Comparison of ENCODE assay signal across 7 mouse cellular contexts in the genomic region with DNA sequence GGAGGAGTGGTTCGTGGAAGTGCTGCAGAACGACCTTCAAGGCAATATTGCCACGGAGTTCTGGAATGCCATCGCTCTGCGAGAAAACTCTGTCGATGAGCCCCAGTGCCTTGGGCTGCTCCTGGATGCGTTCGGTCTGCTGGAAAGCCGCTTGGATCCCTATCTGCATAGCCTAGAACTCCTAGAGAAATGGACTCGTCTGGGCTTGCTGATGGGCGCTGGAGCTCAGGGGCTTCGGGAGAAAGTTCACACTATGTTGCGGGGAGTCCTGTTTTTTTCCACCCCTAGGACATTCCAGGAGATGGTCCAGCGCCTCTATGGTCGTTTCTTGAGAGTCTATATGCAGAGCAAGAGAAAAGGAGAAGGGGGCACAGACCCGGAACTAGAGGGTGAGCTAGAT. TPM values are rescaled to one million over a fixed set of nuclear protein-coding genes. Genes with fewer than 3 reads are reported as not detected.
DNase-seq lines count a peak whose midpoint lies in the region; ATAC-seq and TF ChIP-seq lines count a peak whose summit lies in the region.

No protein-coding gene starts in this region.

- no peak for DNase-seq in lung, postnatal 36 days
- DNase-seq in embryo, embryonic 9.5 days (ENCODE audit: extremely low spot score) = no peak
- no peak for DNase-seq in spleen, postnatal 36 days (ENCODE audit: low spot score in 2 of 2)

- peaks cover 61% of the 10 kb centered on the region for H3K36me3 ChIP-seq in lung, embryonic 15.5 days
- H3K36me3 ChIP-seq in intestine, postnatal 0 days (ENCODE audit: control insufficient read depth, insufficient read depth) = peaks cover 69% of the 10 kb centered on the region
- H3K36me3 ChIP-seq in neural tube, embryonic 15.5 days = peaks cover 64% of the 10 kb centered on the region

- no peak for TF ChIP-seq CTCF in intestine, postnatal 0 days (IDR thresholded peaks at IDR 0.05; ENCODE audit: low read depth)

- H3K9ac ChIP-seq in lung, embryonic 15.5 days = peak overlapping the region; percentile 88
- peak overlapping the region; percentile 73 for H3K9ac ChIP-seq in intestine, postnatal 0 days (ENCODE audit: low read depth, low read length)
- H3K9ac ChIP-seq in neural tube, embryonic 15.5 days (replicated peaks) = peak overlapping the region; percentile 86

- 26% methylated on average over 16 of the region's 16 CpGs for WGBS in lung, embryonic 15.5 days
- 25% methylated on average over 16 of the region's 16 CpGs for WGBS in intestine, postnatal 0 days
- 37% methylated on average over 16 of the region's 16 CpGs for WGBS in neural tube, embryonic 15.5 days

- ATAC-seq in lung, embryonic 15.5 days (ENCODE audit: borderline replicate concordance, extremely low read depth, low FRiP score, low TSS enrichment) = no peak
- 0 out of 2 replicates have a peak, but pooled peaks have one; percentile 3 for ATAC-seq in erythroid progenitor cell, adult 5-6 weeks (replicated peaks; ENCODE audit: low FRiP score, poor library complexity, severe bottlenecking)
- ATAC-seq in intestine, postnatal 0 days = no peak
- ATAC-seq in neural tube, embryonic 15.5 days (ENCODE audit: low FRiP score) = no peak

- H3K4me2 ChIP-seq in lung, embryonic 15.5 days = peak overlapping the region; percentile 94
- peak overlapping the region; percentile 91 for H3K4me2 ChIP-seq in intestine, postnatal 0 days (replicated peaks; ENCODE audit: low read depth)
- H3K4me2 ChIP-seq in neural tube, embryonic 15.5 days = peak overlapping the region; percentile 91

- no peak overlapping the region for H3K27ac ChIP-seq in lung, embryonic 15.5 days
- H3K27ac ChIP-seq in intestine, postnatal 0 days (ENCODE audit: low read depth, low read length) = no peak overlapping the region
- peak overlapping the region; percentile 88; the same call in 1 of the 2 replicates for H3K27ac ChIP-seq in neural tube, embryonic 15.5 days (replicated peaks)

- H3K4me1 ChIP-seq in lung, embryonic 15.5 days = peaks cover 27% of the 10 kb centered on the region
- H3K4me1 ChIP-seq in intestine, postnatal 0 days (replicated peaks; ENCODE audit: control insufficient read depth, insufficient read depth, low read length) = peaks cover 14% of the 10 kb centered on the region
- H3K4me1 ChIP-seq in neural tube, embryonic 15.5 days = peaks cover 43% of the 10 kb centered on the region

- no peaks in the 10 kb centered on the region for H3K9me3 ChIP-seq in lung, embryonic 15.5 days
- H3K9me3 ChIP-seq in intestine, postnatal 0 days (ENCODE audit: control insufficient read depth) = no peaks in the 10 kb centered on the region
- no peaks in the 10 kb centered on the region for H3K9me3 ChIP-seq in neural tube, embryonic 15.5 days (replicated peaks)

- no peaks in the 10 kb centered on the region for H3K27me3 ChIP-seq in lung, embryonic 15.5 days
- H3K27me3 ChIP-seq in intestine, postnatal 0 days (replicated peaks; ENCODE audit: control insufficient read depth, insufficient read depth, low read length) = no peaks in the 10 kb centered on the region
- no peaks in the 10 kb centered on the region for H3K27me3 ChIP-seq in neural tube, embryonic 15.5 days (replicated peaks)

- peak overlapping the region; percentile 80 for H3K4me3 ChIP-seq in lung, embryonic 15.5 days
- H3K4me3 ChIP-seq in intestine, postnatal 0 days (ENCODE audit: low read depth, low read length) = peak overlapping the region; percentile 86
- peak overlapping the region; percentile 92 for H3K4me3 ChIP-seq in neural tube, embryonic 15.5 days (replicated peaks)

RNA-seq across cellular contexts. Expression of gene Anapc2, which starts 0.7 kb away (rescaled TPM):
- polyA plus RNA-seq in lung, embryonic 15.5 days (2015; fragmentation: Nextera tagmentation; extraction: Ambion mirVana) = 132 and 136 TPM in 2 replicates
- 34.6 and 55.8 TPM in 2 replicates for total RNA-seq in erythroid progenitor cell, adult 5-6 weeks (2015; ENCODE audit: low replicate concordance)
- 29.7 and 40.0 TPM in 2 replicates for total RNA-seq in erythroid progenitor cell, adult 5-6 weeks (2017; ENCODE audit: low replicate concordance)
- polyA plus RNA-seq in intestine, postnatal 0 days (2015; fragmentation: Nextera tagmentation; extraction: Ambion mirVana) = 41.6 and 43.4 TPM in 2 replicates
- 125 and 129 TPM in 2 replicates for polyA plus RNA-seq in neural tube, embryonic 15.5 days (2015; fragmentation: Nextera tagmentation; extraction: Ambion mirVana)

RNA-seq across cellular contexts. Expression of gene Ssna1, which starts 0.8 kb away (rescaled TPM):
- polyA plus RNA-seq in lung, embryonic 15.5 days (2015; fragmentation: Nextera tagmentation; extraction: Ambion mirVana) = 229 and 239 TPM in 2 replicates
- total RNA-seq in erythroid progenitor cell, adult 5-6 weeks (2015; ENCODE audit: low replicate concordance) = 114 and 128 TPM in 2 replicates
- 46.2 and 81.0 TPM in 2 replicates for total RNA-seq in erythroid progenitor cell, adult 5-6 weeks (2017; ENCODE audit: low replicate concordance)
- 105 and 108 TPM in 2 replicates for polyA plus RNA-seq in intestine, postnatal 0 days (2015; fragmentation: Nextera tagmentation; extraction: Ambion mirVana)
- 177 and 183 TPM in 2 replicates for polyA plus RNA-seq in neural tube, embryonic 15.5 days (2015; fragmentation: Nextera tagmentation; extraction: Ambion mirVana)

RNA-seq across cellular contexts. Expression of gene Tprn, which starts 10.6 kb away (rescaled TPM):
- 6.7 and 8.7 TPM in 2 replicates for polyA plus RNA-seq in lung, embryonic 15.5 days (2015; fragmentation: Nextera tagmentation; extraction: Ambion mirVana)
- 1.1 TPM in 1 of 2 replicates, not detected in the other for total RNA-seq in erythroid progenitor cell, adult 5-6 weeks (2015; ENCODE audit: low replicate concordance)
- 1.0 and 2.2 TPM in 2 replicates for total RNA-seq in erythroid progenitor cell, adult 5-6 weeks (2017; ENCODE audit: low replicate concordance)
- polyA plus RNA-seq in intestine, postnatal 0 days (2015; fragmentation: Nextera tagmentation; extraction: Ambion mirVana) = 62.0 and 68.3 TPM in 2 replicates
- polyA plus RNA-seq in neural tube, embryonic 15.5 days (2015; fragmentation: Nextera tagmentation; extraction: Ambion mirVana) = 14.8 and 16.3 TPM in 2 replicates

RNA-seq across cellular contexts. Expression of gene Tmem210, which starts 14.9 kb away (rescaled TPM):
- not detected in 2 replicates for polyA plus RNA-seq in lung, embryonic 15.5 days (2015; fragmentation: Nextera tagmentation; extraction: Ambion mirVana)
- total RNA-seq in erythroid progenitor cell, adult 5-6 weeks (2015; ENCODE audit: low replicate concordance) = not detected in 2 replicates
- total RNA-seq in erythroid progenitor cell, adult 5-6 weeks (2017; ENCODE audit: low replicate concordance) = not detected in 2 replicates
- polyA plus RNA-seq in intestine, postnatal 0 days (2015; fragmentation: Nextera tagmentation; extraction: Ambion mirVana) = not detected in 2 replicates
- polyA plus RNA-seq in neural tube, embryonic 15.5 days (2015; fragmentation: Nextera tagmentation; extraction: Ambion mirVana) = not detected in 2 replicates

RNA-seq across cellular contexts. Expression of gene Lrrc26, which starts 16.7 kb away (rescaled TPM):
- 3.4 and 4.5 TPM in 2 replicates for polyA plus RNA-seq in lung, embryonic 15.5 days (2015; fragmentation: Nextera tagmentation; extraction: Ambion mirVana)
- total RNA-seq in erythroid progenitor cell, adult 5-6 weeks (2015; ENCODE audit: low replicate concordance) = not detected in 2 replicates
- total RNA-seq in erythroid progenitor cell, adult 5-6 weeks (2017; ENCODE audit: low replicate concordance) = not detected in 2 replicates
- 5.5 and 6.6 TPM in 2 replicates for polyA plus RNA-seq in intestine, postnatal 0 days (2015; fragmentation: Nextera tagmentation; extraction: Ambion mirVana)
- 0.22 and 0.26 TPM in 2 replicates for polyA plus RNA-seq in neural tube, embryonic 15.5 days (2015; fragmentation: Nextera tagmentation; extraction: Ambion mirVana)
